Mouse (Mus musculus): Measurements from ENCODE around the gene Sppl3. TPM values are rescaled to one million over a fixed set of nuclear protein-coding genes. Genes with fewer than 3 reads are reported as not detected.

Gene Sppl3
- polyA plus RNA-seq, 1 experiment from 2014 or later = 25.7 TPM

DNA sequence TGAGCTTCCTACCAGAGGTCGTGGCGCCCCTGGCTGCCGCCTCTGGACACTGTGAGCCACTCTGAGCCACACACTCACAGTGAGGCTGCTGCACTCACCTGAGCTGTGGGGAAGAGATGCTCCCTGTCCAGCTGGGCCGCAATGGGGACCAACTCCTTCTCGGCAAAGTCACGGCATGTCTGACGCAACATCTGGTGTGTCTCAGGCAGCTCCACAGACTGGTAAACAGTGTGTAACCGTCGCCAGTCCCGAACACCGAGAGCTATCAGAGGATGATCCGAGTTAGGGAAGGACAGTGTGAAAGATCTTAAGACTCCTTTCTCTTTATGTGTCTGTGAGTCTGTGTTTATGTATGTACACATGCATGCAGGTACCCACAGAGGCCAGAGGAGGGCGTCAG lies 106.5 kb downstream of the Sppl3 start:
- Histone ChIP-seq H3K4me2 (ENCODE audit: low read depth, low read length) (no peak overlapping the region), H3K27ac (replicated peaks; ENCODE audit: low read depth, low read length) (no peak overlapping the region), H3K9ac (ENCODE audit: low read depth, low read length) (no peak overlapping the region), H3K9me3 (ENCODE audit: control insufficient read depth, low read length) (no peaks in the 10 kb centered on the region), H3K4me1 (ENCODE audit: control insufficient read depth, insufficient read depth, low read length) (no peaks in the 10 kb centered on the region), H3K36me3 (ENCODE audit: control insufficient read depth, insufficient read depth, low read length) (peaks cover 38% of the 10 kb centered on the region), H3K27me3 (replicated peaks; ENCODE audit: control insufficient read depth, insufficient read depth, low read length) (no peaks in the 10 kb centered on the region), H3K4me3 (ENCODE audit: low read depth, low read length) (no peak overlapping the region)
- WGBS = 92% methylated on average over 13 of the region's 13 CpGs
- DNase-seq (ENCODE audit: low spot score) (no peak), ATAC-seq (ENCODE audit: low read depth) (no peak)

DNA sequence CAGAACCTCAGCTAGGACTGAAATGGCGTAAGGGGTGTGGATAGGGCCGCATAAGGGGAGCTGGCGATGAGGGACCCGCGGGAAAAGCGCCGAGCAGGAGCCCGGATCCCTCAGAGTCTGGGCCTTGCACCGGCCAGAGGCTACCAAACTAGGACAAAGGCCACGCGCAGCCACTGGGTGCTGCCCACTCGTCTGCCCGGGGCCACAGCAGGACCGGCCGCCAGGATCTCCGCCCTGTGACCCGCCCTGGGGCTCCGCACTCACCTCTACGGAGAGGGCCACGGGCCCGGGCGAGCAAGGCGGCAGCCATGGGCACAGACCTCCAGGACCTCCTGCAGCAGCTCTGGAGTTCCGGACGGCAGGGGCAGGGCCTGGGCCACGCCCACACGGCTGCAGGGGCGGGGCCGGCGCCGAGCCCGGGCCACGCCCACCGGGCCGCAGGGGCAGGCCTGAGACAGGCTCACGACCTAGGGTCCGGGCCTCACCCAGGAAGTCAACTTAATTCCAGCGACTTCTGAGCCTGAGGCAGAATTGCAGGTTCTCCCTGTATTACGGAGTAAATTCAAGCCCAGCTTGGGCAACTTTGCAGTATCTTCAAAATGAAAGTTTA lies 108.1 kb downstream of the Sppl3 start, which contains the start of gene Acads:
Gene Acads (minus strand): TSS at position 386 of the 610 bp plus-strand sequence.
- Histone ChIP-seq H3K4me1 (ENCODE audit: control insufficient read depth, insufficient read depth, low read length) (no peaks in the 10 kb centered on the region), H3K4me2 (ENCODE audit: low read depth, low read length) (peak within 1 kb of the TSS; percentile 76), H3K9me3 (ENCODE audit: control insufficient read depth, low read length) (no peaks in the 10 kb centered on the region), H3K27ac (replicated peaks; ENCODE audit: low read depth, low read length) (peak within 1 kb of the TSS; percentile 50; the same call in 1 of the 2 replicates), H3K27me3 (replicated peaks; ENCODE audit: control insufficient read depth, insufficient read depth, low read length) (no peaks in the 10 kb centered on the region), H3K9ac (ENCODE audit: low read depth, low read length) (peak within 1 kb of the TSS; percentile 76), H3K4me3 (ENCODE audit: low read depth, low read length) (peak within 1 kb of the TSS; percentile 62), H3K36me3 (ENCODE audit: control insufficient read depth, insufficient read depth, low read length) (peaks cover 35% of the 10 kb centered on the region)
- peak; percentile 95 for ATAC-seq (ENCODE audit: low read depth)
- peak; percentile 83 for DNase-seq (ENCODE audit: low spot score)
- 3% methylated on average over 24 of the region's 39 CpGs for WGBS

DNA sequence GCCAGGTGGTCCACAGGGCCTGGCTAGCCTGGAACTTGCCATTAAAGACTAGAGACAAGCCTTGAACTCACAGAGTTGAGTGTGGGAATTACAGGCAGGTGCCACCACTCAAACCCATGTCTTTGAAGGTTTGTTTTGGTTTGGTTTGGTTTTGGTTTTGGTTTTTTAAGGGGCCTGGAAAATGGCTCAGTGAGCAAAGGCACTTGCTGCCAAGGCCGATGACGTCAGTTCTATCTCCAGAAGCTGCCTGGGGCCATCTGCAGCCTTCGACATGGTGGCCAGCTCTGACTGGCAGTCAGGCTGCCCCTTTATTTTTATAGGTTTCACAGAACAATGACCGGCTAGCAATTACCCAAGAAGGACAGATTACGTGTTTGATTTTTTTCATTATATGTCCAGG lies 110.0 kb downstream of the Sppl3 start:
- no peaks in the 10 kb centered on the region for H3K9me3 ChIP-seq (ENCODE audit: control insufficient read depth, low read length)
- ATAC-seq (ENCODE audit: low read depth) (no peak), DNase-seq (ENCODE audit: low spot score) (no peak)
- no peak overlapping the region for H3K4me2 ChIP-seq (ENCODE audit: low read depth, low read length)
- 63% methylated on average over 5 of the region's 5 CpGs for WGBS
- no peaks in the 10 kb centered on the region for H3K4me1 ChIP-seq (ENCODE audit: control insufficient read depth, insufficient read depth, low read length)
- H3K36me3 ChIP-seq (ENCODE audit: control insufficient read depth, insufficient read depth, low read length) = peaks cover 41% of the 10 kb centered on the region
- H3K27me3 ChIP-seq (replicated peaks; ENCODE audit: control insufficient read depth, insufficient read depth, low read length) = no peaks in the 10 kb centered on the region
- no peak overlapping the region for H3K27ac ChIP-seq (replicated peaks; ENCODE audit: low read depth, low read length)
- no peak overlapping the region for H3K9ac ChIP-seq (ENCODE audit: low read depth, low read length)
- no peak overlapping the region for H3K4me3 ChIP-seq (ENCODE audit: low read depth, low read length)

DNA sequence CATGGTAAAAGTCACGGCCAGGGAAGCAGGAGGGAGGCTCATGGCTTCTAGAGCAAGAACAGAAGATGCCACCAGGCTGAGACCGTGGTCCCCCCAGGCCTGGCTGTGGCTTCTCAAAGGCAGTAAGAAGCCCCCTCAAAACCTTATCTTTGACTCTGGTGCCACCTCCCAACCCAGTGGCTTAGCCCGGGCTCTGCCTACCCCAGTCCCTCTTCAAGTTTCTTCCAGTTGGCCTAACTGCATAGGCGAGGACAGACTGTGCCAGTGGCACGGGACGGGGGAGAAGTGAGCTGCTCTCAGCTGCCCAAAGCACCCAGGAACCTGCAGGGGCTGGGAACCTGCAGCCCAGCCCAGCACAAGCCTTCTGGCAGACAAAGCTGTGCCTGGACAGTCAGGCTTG lies 113.8 kb downstream of the Sppl3 start:
- no peaks in the 10 kb centered on the region for H3K9me3 ChIP-seq (ENCODE audit: control insufficient read depth, low read length)
- DNase-seq (ENCODE audit: low spot score) (no peak), ATAC-seq (ENCODE audit: low read depth) (no peak)
- H3K9ac ChIP-seq (ENCODE audit: low read depth, low read length) = no peak overlapping the region
- no peak overlapping the region for H3K4me2 ChIP-seq (ENCODE audit: low read depth, low read length)
- no peak overlapping the region for H3K4me3 ChIP-seq (ENCODE audit: low read depth, low read length)
- H3K36me3 ChIP-seq (ENCODE audit: control insufficient read depth, insufficient read depth, low read length) = peaks cover 61% of the 10 kb centered on the region
- no peaks in the 10 kb centered on the region for H3K27me3 ChIP-seq (replicated peaks; ENCODE audit: control insufficient read depth, insufficient read depth, low read length)
- H3K27ac ChIP-seq (replicated peaks; ENCODE audit: low read depth, low read length) = no peak overlapping the region
- no peaks in the 10 kb centered on the region for H3K4me1 ChIP-seq (ENCODE audit: control insufficient read depth, insufficient read depth, low read length)
- 91% methylated on average over 6 of the region's 6 CpGs for WGBS

DNA sequence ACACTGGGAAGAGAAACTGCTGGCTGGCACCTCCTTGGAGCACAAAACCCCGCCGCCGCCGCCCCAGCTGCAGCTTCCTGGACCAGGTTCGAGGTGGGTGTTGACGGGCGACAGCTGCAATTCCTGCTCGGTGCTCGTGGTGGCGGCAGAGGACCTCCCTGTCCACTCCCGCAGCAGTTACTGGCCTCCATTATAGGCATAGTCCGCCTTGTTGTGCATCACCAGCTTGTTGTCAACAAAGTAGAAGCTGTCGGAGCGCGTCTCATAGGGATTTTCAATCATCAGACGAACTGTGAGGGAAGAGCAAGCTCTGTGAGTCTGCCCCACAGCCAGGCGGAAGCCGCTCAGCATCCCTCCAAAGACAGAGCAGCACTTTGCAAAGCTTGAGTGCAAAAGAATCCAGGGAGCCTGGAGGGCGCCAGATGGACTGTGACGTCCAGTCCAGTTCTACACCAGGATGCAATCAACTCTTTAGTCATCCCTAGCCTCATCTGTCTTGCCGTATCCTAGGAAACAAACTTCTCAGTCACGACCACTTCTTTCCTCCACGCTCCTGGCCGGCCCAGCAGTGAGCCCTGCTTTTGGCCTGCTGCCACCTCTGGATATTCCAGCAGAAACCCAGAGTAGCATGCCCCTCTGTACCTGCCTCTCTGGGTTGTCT lies 114.4 kb downstream of the Sppl3 start:
- Histone ChIP-seq H3K4me3 (ENCODE audit: low read depth, low read length) (no peak overlapping the region), H3K4me2 (ENCODE audit: low read depth, low read length) (no peak overlapping the region), H3K27ac (replicated peaks; ENCODE audit: low read depth, low read length) (no peak overlapping the region), H3K9ac (ENCODE audit: low read depth, low read length) (no peak overlapping the region), H3K27me3 (replicated peaks; ENCODE audit: control insufficient read depth, insufficient read depth, low read length) (no peaks in the 10 kb centered on the region), H3K36me3 (ENCODE audit: control insufficient read depth, insufficient read depth, low read length) (peaks cover 64% of the 10 kb centered on the region), H3K4me1 (ENCODE audit: control insufficient read depth, insufficient read depth, low read length) (no peaks in the 10 kb centered on the region), H3K9me3 (ENCODE audit: control insufficient read depth, low read length) (no peaks in the 10 kb centered on the region)
- DNase-seq (ENCODE audit: low spot score) (peak; percentile 87), ATAC-seq (ENCODE audit: low read depth) (peak; percentile 80)
- WGBS = 19% methylated on average over 24 of the region's 24 CpGs

DNA sequence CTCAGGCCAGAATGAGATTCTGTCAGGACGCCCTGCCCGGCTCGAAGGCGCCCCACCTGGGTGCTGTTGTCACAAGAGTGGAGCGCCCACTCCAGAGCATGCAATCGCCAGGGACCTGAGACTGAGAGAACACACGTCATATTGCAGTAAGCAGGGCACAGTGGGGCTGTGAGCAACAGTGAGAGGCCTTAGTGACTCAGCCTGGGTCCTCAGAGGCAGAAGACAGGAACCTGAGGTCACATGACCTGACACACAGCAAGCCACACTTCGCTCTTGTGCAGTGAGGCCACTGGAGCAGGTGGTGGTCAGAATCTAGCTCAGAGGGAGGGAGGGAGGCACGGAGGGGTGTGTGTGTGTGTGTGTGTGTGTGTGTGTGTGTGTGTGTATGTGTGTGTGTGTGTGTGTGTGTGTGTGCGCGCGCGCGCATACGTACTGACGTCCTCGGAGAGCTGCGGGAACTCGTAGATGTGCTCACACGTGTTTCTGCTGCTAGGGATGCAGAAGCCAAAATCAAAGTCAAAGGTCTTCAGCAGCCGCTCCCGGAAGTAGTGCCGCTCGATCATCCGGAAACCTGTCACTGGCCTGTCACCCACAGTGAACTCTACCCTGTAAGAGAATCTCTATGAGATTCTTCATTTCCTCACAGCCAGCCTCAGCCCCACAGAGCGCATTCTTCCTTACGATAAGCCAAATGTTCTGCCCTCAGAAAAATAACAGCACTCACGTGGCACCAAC lies 115.8 kb downstream of the Sppl3 start:
- Histone ChIP-seq H3K4me3 (ENCODE audit: low read depth, low read length) (no peak overlapping the region), H3K9me3 (ENCODE audit: control insufficient read depth, low read length) (no peaks in the 10 kb centered on the region), H3K27me3 (replicated peaks; ENCODE audit: control insufficient read depth, insufficient read depth, low read length) (no peaks in the 10 kb centered on the region), H3K4me2 (ENCODE audit: low read depth, low read length) (no peak overlapping the region), H3K36me3 (ENCODE audit: control insufficient read depth, insufficient read depth, low read length) (peaks cover 64% of the 10 kb centered on the region), H3K9ac (ENCODE audit: low read depth, low read length) (no peak overlapping the region), H3K27ac (replicated peaks; ENCODE audit: low read depth, low read length) (no peak overlapping the region), H3K4me1 (ENCODE audit: control insufficient read depth, insufficient read depth, low read length) (no peaks in the 10 kb centered on the region)
- ATAC-seq (ENCODE audit: low read depth) (no peak), DNase-seq (ENCODE audit: low spot score) (no peak)
- 86% methylated on average over 23 of the region's 28 CpGs for WGBS

DNA sequence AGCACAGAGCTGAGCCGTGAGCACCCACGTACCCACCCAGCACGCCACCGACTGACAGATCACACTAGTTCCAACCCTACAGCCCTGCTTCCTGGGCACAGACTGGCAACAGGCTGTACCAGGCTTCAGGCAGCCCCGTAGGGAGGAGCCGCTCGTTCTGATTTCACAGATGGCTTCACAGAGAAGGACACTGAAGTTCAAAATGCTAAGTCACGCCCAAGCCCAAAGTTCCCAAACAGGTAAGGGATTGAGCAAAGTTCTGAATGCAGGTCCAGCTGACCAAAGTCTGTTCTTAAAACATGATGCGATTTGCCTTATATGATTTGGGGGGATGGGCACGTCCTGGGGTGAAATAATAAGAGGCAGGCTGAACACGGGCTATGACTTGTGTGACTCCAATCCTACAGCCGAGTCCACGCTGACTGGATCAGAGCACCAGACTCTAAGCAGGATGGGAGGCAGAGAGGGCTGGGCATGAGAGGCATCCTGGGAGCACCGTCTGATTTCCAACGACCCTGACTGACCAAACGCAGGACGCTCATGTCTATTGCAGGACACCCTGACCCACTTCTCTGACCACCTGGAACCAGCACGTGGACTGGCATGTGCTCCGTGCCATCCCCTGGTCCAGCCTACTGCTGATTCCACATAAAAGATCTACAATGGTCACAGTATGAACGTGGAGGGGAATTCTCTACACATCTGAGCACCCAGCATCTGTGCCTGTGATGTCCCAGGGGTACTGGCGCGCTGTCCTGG lies 116.7 kb downstream of the Sppl3 start:
- DNase-seq (ENCODE audit: low spot score) = no peak
- no peaks in the 10 kb centered on the region for H3K4me1 ChIP-seq (ENCODE audit: control insufficient read depth, insufficient read depth, low read length)
- WGBS = 90% methylated on average over 22 of the region's 22 CpGs
- no peaks in the 10 kb centered on the region for H3K9me3 ChIP-seq (ENCODE audit: control insufficient read depth, low read length)
- H3K27me3 ChIP-seq (replicated peaks; ENCODE audit: control insufficient read depth, insufficient read depth, low read length) = no peaks in the 10 kb centered on the region
- H3K4me3 ChIP-seq (ENCODE audit: low read depth, low read length) = no peak overlapping the region
- H3K4me2 ChIP-seq (ENCODE audit: low read depth, low read length) = no peak overlapping the region
- H3K36me3 ChIP-seq (ENCODE audit: control insufficient read depth, insufficient read depth, low read length) = peaks cover 59% of the 10 kb centered on the region
- H3K27ac ChIP-seq (replicated peaks; ENCODE audit: low read depth, low read length) = no peak overlapping the region
- no peak overlapping the region for H3K9ac ChIP-seq (ENCODE audit: low read depth, low read length)
- ATAC-seq (ENCODE audit: low read depth) = no peak

DNA sequence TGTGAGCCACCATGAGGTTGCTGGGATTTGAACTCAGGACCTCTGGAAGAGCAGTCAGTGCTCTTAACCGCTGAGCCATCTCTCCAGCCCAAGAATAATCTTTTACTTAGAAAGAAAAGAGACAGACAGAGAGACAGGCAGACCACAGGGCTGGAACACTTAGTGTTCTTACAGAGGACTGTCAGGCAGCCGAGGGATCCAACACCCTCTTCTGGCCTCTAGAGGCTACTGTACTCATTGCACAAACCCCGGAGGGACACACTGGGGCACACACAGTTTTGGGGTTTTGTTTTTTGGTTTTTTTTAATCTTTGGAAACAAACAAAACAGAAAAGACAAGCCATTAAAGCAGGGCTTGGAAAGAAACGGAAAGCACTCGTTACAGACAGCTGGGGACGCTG lies 118.4 kb downstream of the Sppl3 start:
- H3K9me3 ChIP-seq (ENCODE audit: control insufficient read depth, low read length) = no peaks in the 10 kb centered on the region
- H3K4me3 ChIP-seq (ENCODE audit: low read depth, low read length) = no peak overlapping the region
- no peak overlapping the region for H3K27ac ChIP-seq (replicated peaks; ENCODE audit: low read depth, low read length)
- H3K36me3 ChIP-seq (ENCODE audit: control insufficient read depth, insufficient read depth, low read length) = peaks cover 52% of the 10 kb centered on the region
- DNase-seq (ENCODE audit: low spot score) (no peak), ATAC-seq (ENCODE audit: low read depth) (no peak)
- H3K4me1 ChIP-seq (ENCODE audit: control insufficient read depth, insufficient read depth, low read length) = peaks cover 13% of the 10 kb centered on the region
- no peaks in the 10 kb centered on the region for H3K27me3 ChIP-seq (replicated peaks; ENCODE audit: control insufficient read depth, insufficient read depth, low read length)
- no peak overlapping the region for H3K9ac ChIP-seq (ENCODE audit: low read depth, low read length)
- 82% methylated on average over 6 of the region's 6 CpGs for WGBS
- no peak overlapping the region for H3K4me2 ChIP-seq (ENCODE audit: low read depth, low read length)

Data from embryonic facial prominence, embryonic 14.5 days (tissue).